Mouse (Mus musculus) lung, adult 2 months (tissue): ENCODE results near the gene Mcrip2.

Experiments used
- CTCF ChIP-seq: fragments of 200-500 bp; IDR thresholded peaks from 2 replicates; pipeline ENCODE4 v1.5.1; 2011; ENCODE audit warnings: mild to moderate bottlenecking, low read length, control low read depth; ENCODE audit not compliant: insufficient read depth
- POLR2A ChIP-seq: fragments of 200-500 bp; IDR thresholded peaks from 2 replicates; pipeline ENCODE4 v1.6.1; 2011; ENCODE audit warnings: low read depth, mild to moderate bottlenecking, control low read depth, low read length, borderline replicate concordance; ENCODE audit errors: extremely low read depth

DNA sequence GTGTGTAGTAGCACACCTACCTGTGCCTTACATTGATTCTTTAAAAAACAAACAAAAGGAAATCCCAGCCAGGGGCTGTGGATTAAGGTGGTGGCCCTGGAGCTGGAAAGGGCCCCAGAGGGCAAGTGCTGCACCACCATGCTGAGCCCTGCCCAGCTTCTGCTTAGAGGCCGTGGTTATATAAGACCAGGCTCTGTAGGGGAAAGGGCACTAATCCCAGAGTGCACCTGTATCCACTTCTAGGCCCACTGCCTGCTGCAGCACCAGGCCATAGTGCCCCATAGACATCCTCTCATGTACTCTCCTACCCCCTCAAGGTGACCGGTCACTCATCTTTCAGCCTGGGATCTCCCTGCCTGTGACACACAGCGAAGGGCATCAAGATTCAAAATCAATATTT, 2.4 kb downstream of the Mcrip2 start:
- no peak for TF ChIP-seq POLR2A
- TF ChIP-seq CTCF, result no peak
